Mouse (Mus musculus): ENCODE results near the gene Sowahb.

Sowahb gene

DNA sequence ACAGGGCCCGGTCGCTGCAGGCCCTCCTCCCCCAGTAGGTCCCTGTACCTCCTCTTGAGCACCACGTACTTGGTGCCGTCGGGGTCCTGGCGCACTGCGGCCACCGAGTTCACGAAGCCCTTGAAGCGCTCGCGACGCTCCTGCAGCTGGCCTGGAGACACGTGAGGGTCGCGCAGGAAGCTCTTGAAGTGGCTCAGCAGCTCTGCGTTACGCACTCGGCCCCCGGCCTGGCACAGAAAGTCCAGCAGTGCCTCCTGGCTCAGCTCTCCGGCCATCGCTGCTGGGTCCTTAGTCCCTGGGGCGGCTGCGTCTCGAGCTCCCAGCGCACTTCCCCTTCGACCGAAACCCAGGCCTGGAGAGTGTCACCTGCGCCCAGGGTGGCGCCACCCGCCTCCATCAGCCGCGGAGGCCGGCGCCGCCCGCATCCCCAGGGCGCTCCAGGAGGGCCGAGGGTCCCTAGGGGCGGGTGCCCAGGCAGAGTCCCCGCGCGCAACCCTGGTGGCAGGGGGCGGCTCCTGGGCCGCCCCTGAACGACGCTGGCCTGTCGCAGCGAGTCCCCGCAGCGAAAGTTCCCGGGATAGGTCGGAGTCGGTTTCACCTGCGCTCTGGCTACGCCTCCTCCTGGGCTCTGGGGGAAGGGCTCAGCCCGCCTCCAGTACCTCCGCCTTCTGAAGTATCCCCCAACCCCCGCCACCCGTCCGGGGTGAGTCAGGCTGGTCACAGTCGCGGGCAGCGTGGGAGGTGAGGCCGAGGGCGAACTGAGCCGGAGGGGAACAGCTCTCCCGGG is at the start of gene Sowahb:
Gene Sowahb (minus strand): TSS at position 439 of the 787 bp plus-strand sequence.
- DNase-seq (ENCODE audit: low spot score in 2 of 2) = no peak

GRCm38 (mm10) chr5:93093638-93094527 is 49.1 kb upstream of the Sowahb start:
- peak in 1 of 2 experiments; percentile 50 for DNase-seq (ENCODE audit: low spot score in 2 of 2)

DNA sequence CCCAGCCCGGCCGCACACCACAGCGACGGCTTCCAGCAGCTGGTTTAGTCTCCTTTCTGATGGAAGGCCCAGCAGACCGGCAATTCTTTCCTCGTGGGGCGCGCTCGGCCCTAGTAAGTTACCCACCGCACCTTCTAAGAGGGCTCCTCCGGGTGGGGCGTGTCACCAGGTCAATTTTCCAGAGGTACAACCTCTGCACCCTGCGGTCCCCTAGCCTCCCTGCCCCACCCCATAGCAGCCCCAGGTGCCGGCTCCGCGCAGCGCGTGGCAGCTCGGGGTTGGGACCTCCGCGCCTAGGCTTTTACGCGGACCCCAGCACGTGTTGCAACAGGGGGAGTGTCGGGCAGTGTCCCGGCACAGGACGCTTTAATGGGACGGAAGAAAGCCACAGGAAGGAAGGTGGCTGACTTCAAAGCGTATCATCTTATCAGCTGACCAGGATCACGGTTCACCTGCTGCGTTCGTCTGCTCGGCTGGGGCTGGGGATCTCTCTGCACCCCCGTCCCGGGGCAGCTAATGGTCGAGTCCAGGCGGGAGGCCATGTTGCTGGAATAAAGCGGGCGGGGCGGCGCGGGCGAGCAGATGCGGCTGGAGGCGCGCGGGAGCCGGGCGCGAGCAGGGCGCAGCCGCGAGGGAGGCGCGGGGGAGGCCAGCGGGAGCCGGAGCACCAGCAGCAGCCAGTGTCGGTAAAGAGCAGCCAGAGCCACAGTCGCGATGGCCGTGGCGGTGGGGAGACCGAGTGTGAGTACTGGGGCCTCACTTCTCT is 48.2 kb upstream of the Sowahb start, which contains the start of gene Sept11:
Gene Sept11 (plus strand): TSS at position 581 of the 766 bp plus-strand sequence.
- peak; percentile 92 to 95 for DNase-seq (ENCODE audit: low spot score in 2 of 2)

GRCm38 (mm10) chr5:93092147-93092781 is 47.4 kb upstream of the Sowahb start:
- peak; percentile 54 to 59 for DNase-seq (ENCODE audit: low spot score in 2 of 2)

GRCm38 (mm10) chr5:93091266-93091665 is 46.4 kb upstream of the Sowahb start:
- no peak for DNase-seq (ENCODE audit: low spot score in 2 of 2)

GRCm38 (mm10) chr5:93085900-93086299 is 41.1 kb upstream of the Sowahb start:
- DNase-seq (ENCODE audit: low spot score in 2 of 2) = no peak

GRCm38 (mm10) chr5:93085015-93085598 is 40.3 kb upstream of the Sowahb start:
- DNase-seq (ENCODE audit: low spot score in 2 of 2) = no peak

DNA sequence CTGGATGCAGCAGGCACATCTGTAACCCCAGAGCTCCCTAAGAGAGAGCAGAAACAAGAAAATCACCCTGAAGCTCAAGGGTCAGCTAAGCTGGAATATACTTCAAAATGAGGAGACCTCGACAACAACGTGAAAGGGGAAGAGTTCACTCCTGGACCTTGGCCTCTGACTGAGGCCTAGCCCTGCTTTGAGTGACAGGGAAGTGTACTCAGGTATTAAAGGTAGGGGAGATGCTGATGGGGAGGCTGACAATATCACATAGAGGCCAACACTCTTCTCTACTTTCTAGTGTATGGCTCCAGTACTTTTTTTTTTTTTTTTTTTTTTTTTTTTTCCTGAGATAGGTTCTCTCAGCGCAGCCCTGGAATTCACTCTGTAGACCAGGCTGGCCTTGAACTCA is 34.8 kb upstream of the Sowahb start:
- DNase-seq (ENCODE audit: low spot score in 2 of 2) = no peak

DNA sequence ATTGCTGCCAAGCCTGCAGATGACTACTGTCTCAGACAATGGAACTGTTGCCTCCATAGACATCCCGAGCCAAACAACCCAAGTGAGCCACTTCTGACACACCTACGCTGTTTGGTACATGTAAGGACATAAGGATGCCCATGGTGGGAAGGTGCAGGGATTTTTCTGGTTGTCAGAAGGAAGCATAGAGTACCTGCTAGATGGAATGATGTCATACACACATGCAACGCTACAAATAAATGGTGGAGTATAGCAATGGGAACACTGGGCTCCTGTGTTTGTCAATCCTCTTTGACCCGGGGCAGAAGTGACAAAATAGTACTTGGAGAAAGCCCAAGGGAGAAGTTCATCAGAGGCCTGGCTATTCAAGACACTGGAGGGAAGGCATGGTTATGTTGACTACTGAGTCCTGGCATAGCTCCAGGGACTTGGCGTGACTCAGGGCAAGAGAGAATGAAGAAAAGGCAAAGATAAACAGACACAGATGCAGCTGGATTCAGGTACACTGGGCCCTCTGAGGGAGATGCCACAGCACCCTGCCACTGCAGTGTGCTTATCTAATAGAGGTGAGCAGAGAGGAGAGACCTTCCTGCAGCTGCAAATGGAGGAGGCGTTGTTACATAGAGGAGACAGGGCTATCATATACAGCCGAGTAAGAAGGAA is 33.0 kb upstream of the Sowahb start:
- DNase-seq (ENCODE audit: low spot score in 2 of 2) = no peak

DNA sequence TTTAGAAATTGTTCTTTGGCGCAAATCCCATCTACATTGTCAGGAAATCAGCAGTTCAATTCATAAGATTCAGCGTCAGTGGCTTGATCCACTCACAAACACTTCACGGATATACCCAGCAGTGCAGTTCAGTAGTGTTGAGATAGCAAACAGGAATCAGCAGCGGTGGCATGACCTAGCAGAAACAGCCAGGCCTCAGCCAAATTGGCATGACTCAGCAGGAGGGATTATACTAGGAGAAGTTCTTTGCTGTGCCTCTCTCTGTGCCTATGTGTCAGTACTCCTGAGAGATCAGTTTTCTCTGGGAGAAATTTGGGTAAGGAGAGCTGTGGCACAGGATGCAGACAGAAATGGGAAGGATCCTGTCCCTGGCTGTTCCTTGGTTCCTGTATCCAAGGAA is 16.0 kb upstream of the Sowahb start:
- DNase-seq (ENCODE audit: low spot score in 2 of 2) = no peak

DNA sequence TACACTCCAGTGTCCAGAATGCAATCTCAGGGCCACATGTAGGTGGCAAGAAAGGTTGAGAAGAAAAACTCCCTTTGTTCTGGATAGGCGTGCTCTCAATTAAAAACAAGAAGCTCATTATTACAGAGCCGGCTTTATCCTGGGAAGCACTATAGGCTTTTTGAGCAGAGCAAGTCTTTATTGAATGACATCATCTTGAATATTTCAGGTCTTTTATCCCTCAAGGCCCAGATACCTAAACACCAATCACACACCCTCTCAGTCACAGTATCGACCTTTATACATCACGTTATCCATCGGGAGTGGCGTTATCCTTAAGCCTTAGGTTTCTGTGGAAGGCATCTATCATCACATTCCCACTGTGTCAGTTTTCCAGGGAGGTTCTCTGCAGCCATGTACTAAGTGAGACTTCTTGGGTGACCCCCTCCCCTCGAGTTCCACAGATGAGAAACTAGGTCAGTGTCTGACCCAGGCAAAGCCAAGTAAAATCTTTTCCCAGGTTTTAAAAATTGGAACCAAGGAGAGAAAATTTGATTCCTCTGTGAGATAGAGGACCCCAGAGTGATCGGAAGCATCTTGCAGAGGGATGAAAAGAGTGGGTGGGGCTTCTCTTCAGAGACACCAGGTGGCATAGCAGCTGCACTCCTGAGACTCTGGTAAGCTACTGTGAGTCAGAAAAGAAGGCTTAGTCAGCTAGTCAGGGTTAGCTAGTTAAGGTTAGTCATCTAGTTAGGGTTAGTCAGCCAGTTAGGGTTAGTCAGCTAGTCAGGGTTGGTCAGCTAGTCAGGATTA is 9.0 kb upstream of the Sowahb start:
- DNase-seq (ENCODE audit: low spot score in 2 of 2) = no peak

DNA sequence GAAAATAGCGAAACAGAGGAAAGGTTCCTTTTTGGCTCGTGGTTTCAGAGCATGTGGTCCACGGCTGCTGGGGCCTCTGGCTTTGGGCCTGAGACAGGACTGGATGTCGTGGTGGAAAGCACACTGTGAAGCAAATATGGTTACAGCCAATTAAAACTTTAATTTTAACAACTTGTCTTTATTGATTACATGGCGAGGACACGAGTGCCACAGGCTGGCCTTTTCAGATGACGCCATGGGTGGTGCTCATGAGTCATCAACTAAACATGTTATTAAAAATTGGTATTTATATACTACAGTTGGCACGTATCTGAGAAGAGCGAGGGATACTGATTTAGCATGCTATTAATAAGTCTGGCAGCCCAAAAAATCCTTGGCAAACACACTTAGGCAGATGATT is 7.1 kb upstream of the Sowahb start:
- no peak for DNase-seq (ENCODE audit: low spot score in 2 of 2)

- DNase-seq (ENCODE audit: low spot score in 2 of 2) = no peak
Measured at GRCm38 (mm10) chr5:93051041-93051440, 6.2 kb upstream of the Sowahb start.

DNA sequence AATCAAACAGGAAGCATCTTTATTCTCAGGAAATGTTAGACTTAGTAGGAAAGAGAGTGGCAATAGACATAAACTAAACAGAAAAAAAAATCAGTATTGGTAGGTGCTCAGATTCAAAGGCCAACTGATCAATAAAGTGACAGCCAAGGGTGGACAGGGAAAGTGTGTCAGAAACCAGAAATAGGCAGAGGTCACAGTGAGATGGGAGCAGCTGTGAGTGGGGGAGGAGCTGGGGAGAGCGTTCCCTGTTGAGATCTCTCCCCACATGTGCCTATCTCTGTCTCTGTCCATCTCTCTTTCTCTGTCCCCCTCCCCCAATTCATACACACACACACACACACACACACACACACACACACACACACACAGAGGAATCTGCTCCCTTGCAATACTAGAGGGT is 5.1 kb upstream of the Sowahb start:
- no peak for DNase-seq (ENCODE audit: low spot score in 2 of 2)

DNA sequence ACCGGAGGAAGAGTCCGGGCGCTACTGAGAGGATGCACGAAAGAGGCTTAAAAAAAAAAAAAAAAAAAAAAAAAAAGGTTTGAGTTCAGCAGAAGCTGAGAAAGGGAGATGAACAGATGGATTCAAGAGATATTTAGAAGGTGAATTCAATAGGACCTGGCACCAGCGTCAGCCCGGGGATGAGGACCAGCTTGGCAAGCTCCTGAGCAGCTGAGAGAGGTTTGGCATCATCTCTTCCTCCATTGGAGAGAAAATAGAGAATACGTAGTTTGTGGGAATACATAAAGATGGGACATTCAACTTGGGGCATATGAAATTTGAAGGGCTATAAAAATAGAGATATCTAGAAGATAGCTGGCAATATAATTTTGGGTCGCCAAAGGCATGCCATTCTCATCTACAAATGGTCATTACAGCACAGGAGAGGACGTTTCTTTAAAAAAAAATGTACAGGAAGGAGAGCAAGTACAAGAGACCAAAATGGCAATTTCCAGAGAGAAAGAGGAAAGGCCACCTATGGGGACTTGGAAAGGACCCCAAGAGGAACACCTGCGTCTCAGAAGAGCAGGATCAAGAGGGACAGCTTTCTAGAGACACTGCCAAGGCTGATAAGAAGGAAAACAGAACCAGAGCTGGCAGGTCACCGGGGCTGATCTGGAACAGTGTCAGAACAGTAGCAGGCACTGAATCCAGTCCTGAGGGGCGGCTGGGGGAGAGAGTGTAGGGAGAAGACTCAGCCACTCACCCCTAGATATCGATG is 3.8 kb upstream of the Sowahb start:
- DNase-seq (ENCODE audit: low spot score in 2 of 2) = no peak

DNA sequence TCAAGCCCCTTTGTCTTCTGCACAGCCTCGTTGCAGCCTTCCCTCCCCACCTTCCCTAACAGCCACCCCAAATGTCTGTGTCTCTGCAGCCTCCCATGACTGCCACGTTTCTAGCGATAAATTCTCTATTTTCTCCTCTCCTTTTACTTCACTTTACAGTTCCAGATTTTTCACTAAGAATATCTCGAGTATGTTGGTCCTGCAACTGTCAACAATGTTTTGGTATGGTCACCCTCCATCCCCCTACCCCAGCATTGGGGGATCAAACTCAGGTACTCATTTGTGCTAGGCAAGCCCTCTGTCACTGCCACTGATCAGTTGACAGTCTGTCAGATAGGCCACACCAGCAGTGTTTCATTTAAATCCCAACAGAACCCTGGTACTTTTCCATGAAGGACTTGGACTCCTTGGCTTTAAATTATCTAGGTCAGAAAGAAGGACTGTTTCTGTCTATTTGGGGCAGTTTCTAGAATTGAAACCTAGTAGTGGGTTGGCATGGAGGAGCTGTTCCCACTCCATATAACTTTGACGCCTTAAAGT is 1.6 kb upstream of the Sowahb start:
- DNase-seq (ENCODE audit: low spot score in 2 of 2) = no peak

DNA sequence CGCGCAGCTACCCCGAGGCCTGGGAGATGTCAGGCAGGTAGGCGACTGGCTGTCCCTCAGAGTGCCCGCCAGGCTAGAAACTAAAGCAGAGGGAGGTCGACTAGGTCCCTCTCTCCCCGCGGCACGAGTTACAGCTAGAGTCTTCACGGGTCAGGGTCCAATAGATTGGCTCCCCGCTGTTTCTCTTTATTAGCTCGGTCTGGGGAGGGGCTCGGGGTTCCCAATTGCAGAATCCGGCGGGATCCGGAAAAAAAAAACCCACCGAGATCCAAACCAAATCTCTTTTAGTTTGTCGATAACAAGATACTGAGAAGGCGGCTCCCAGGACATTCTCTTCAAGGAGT is 521 bp upstream of the Sowahb start:
- no peak for DNase-seq (ENCODE audit: low spot score in 2 of 2)

- DNase-seq (ENCODE audit: low spot score in 2 of 2) = no peak
Measured at GRCm38 (mm10) chr5:93043688-93044583, 886 bp downstream of the Sowahb start.

All from heart, adult 9 months (tissue).